Comparison of ENCODE assay signal across 28 mouse cellular contexts in the genomic region with DNA sequence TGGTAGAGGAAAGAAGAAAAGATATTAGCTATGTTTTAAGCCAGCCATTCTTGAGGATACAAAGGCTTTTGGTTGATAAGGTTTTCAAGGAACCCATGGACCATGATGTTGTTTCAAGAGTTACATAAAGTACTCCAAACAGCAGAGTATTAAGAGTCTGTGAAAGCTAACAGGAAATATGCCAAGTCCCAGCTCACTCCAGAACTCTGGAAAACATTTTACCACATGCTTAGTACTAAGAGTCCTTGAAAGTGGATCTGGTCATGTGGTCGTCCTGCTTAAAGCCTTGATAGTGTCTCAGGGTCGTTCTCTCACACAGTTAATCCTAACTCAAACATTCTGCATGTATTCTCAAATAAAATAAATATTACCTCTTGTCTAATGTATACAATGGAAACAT.
DNase-seq lines count a peak whose midpoint lies in the region; ATAC-seq and TF ChIP-seq lines count a peak whose summit lies in the region.
"Had no signal": no experiment of that assay in that cellular context is flagged by ENCODE, and none has a peak within 500 bp of the region (broad histone marks: within the 10 kb centered on the region; RNA-seq: fewer than 3 reads in every experiment).

No protein-coding gene starts in this region.

- H3K4me3 ChIP-seq in limb, embryonic 14.5 days (replicated peaks; ENCODE audit: low read length): no peak overlapping the region
- no peak overlapping the region for H3K4me3 ChIP-seq in limb, embryonic 10.5 days
- H3K4me3 ChIP-seq: embryonic facial prominence, embryonic 15.5 days; forebrain, embryonic 12.5 days; heart, embryonic 15.5 days; kidney, embryonic 15.5 days; liver, embryonic 15.5 days; midbrain, embryonic 13.5 days; neural tube, embryonic 13.5 days had no signal

- no peak overlapping the region for H3K27ac ChIP-seq in limb, embryonic 14.5 days (replicated peaks; ENCODE audit: low read depth, low read length)
- no peak overlapping the region for H3K27ac ChIP-seq in limb, embryonic 10.5 days
- H3K27ac ChIP-seq: embryonic facial prominence, embryonic 15.5 days; forebrain, embryonic 12.5 days; heart, embryonic 15.5 days; hindbrain, embryonic 14.5 days; kidney, embryonic 15.5 days; liver, embryonic 15.5 days; macrophage; midbrain, embryonic 13.5 days; neural tube, embryonic 13.5 days had no signal

- WGBS in limb, embryonic 14.5 days: 50% methylated on average over 2 of the region's 2 CpGs
- WGBS in limb, embryonic 10.5 days: 68% methylated on average over 2 of the region's 2 CpGs

- no peaks in the 10 kb centered on the region for H3K9me3 ChIP-seq in limb, embryonic 14.5 days (ENCODE audit: control insufficient read depth, low read length)
- no peaks in the 10 kb centered on the region for H3K9me3 ChIP-seq in limb, embryonic 10.5 days (replicated peaks)
- H3K9me3 ChIP-seq: embryonic facial prominence, embryonic 15.5 days; forebrain, embryonic 12.5 days; heart, embryonic 15.5 days; kidney, embryonic 15.5 days; liver, embryonic 15.5 days; midbrain, embryonic 13.5 days; neural tube, embryonic 13.5 days had no signal

- no peak for ATAC-seq in limb, embryonic 14.5 days (ENCODE audit: low FRiP score, low read depth)
- ATAC-seq: CD4-positive, CD25-positive, alpha-beta regulatory T cell, adult 4 months; forebrain, postnatal 0 days; intestine, postnatal 0 days; midbrain, embryonic 13.5 days had no signal

- H3K4me1 ChIP-seq in limb, embryonic 14.5 days (ENCODE audit: control insufficient read depth, insufficient read depth, low read length): no peaks in the 10 kb centered on the region
- H3K4me1 ChIP-seq in limb, embryonic 10.5 days: no peaks in the 10 kb centered on the region
- H3K4me1 ChIP-seq: embryonic facial prominence, embryonic 15.5 days; forebrain, embryonic 12.5 days; heart, embryonic 15.5 days; kidney, embryonic 15.5 days; liver, embryonic 15.5 days; midbrain, embryonic 13.5 days; neural tube, embryonic 13.5 days had no signal

- TF ChIP-seq POLR2A in limb, embryonic 14.5 days (IDR thresholded peaks at IDR 0.05; ENCODE audit: borderline replicate concordance, extremely low read depth, insufficient read depth, insufficient read length): no peak

- no peak overlapping the region for H3K9ac ChIP-seq in limb, embryonic 14.5 days (ENCODE audit: low read depth, low read length, severe bottlenecking)
- H3K9ac ChIP-seq: embryonic facial prominence, embryonic 15.5 days; forebrain, embryonic 12.5 days; forebrain, postnatal 0 days; heart, embryonic 15.5 days; hindbrain, embryonic 14.5 days; kidney, embryonic 15.5 days; liver, embryonic 15.5 days; midbrain, embryonic 13.5 days; neural tube, embryonic 13.5 days had no signal

- no peaks in the 10 kb centered on the region for H3K36me3 ChIP-seq in limb, embryonic 14.5 days (ENCODE audit: control insufficient read depth, insufficient read depth, low read length)
- no peaks in the 10 kb centered on the region for H3K36me3 ChIP-seq in limb, embryonic 10.5 days
- H3K36me3 ChIP-seq: embryonic facial prominence, embryonic 15.5 days; forebrain, embryonic 12.5 days; heart, embryonic 15.5 days; kidney, embryonic 15.5 days; liver, embryonic 15.5 days; midbrain, embryonic 13.5 days; neural tube, embryonic 13.5 days had no signal

- no peak overlapping the region for H3K4me2 ChIP-seq in limb, embryonic 14.5 days (replicated peaks; ENCODE audit: low read depth, low read length, severe bottlenecking)
- H3K4me2 ChIP-seq: embryonic facial prominence, embryonic 15.5 days; forebrain, embryonic 12.5 days; heart, embryonic 15.5 days; hindbrain, embryonic 14.5 days; kidney, embryonic 15.5 days; liver, embryonic 15.5 days; midbrain, embryonic 13.5 days; neural tube, embryonic 13.5 days had no signal

- H3K27me3 ChIP-seq in limb, embryonic 14.5 days (ENCODE audit: control insufficient read depth, insufficient read depth, low read length): no peaks in the 10 kb centered on the region
- no peaks in the 10 kb centered on the region for H3K27me3 ChIP-seq in limb, embryonic 10.5 days (ENCODE audit: low read depth, poor library complexity, severe bottlenecking)
- H3K27me3 ChIP-seq: embryonic facial prominence, embryonic 15.5 days; forebrain, embryonic 12.5 days; heart, embryonic 15.5 days; kidney, embryonic 15.5 days; liver, embryonic 15.5 days; midbrain, embryonic 13.5 days; neural tube, embryonic 13.5 days had no signal

- peak; percentile 14 to 22 for DNase-seq in heart, adult 18-20 months
- DNase-seq in heart, postnatal 4 days: no peak
- DNase-seq in limb, embryonic 14.5 days (ENCODE audit: low spot score): peak; percentile 40
- no peak for DNase-seq in limb, embryonic 10.5 days (ENCODE audit: low spot score)
- peak; percentile 16 for DNase-seq in lung, postnatal 10 days
- peak; percentile 44 for DNase-seq in skeletal muscle tissue, adult 2 months (ENCODE audit: low read depth, low spot score)
- no peak for DNase-seq in urinary bladder, postnatal 10 days (ENCODE audit: low spot score)
- DNase-seq: adrenal gland, postnatal 25 days; cerebellum, adult 11-12 months; cerebellum, postnatal 10 days; forebrain, postnatal 0 days; gastrocnemius, postnatal 14 days; heart, postnatal 36 days; kidney, postnatal 4 days; right cerebral cortex, postnatal 4 days; thymus, adult 2 months; thymus, postnatal 4 days had no signal

Comparison
In these comparisons a context has a peak if more than half of its experiments do, and no peak if none do; other contexts are left out.
1. DNase-seq: peak in heart, adult 18-20 months (2 of 2), limb, embryonic 14.5 days (single experiment), lung, postnatal 10 days (single experiment) and skeletal muscle tissue, adult 2 months (single experiment); none in heart, postnatal 4 days (single experiment), limb, embryonic 10.5 days (single experiment) and urinary bladder, postnatal 10 days (single experiment).